Mouse (Mus musculus) hindbrain, embryonic 16.5 days (tissue): Measurements from ENCODE around the gene Nisch. TPM values are rescaled to one million over a fixed set of nuclear protein-coding genes. Genes with fewer than 3 reads are reported as not detected.
A peak's percentile ranks its signal among the peaks of the same experiment; 100 is the strongest.

Source experiments
- ATAC-seq: fragments of 200-750 bp; cut with Nextera tagmentation; 2 replicates; pipeline ENCODE4 v1.8.0; 2017; ENCODE audit warnings: moderate TSS enrichment, moderate library complexity
- H3K27ac ChIP-seq: fragments of 300-500 bp; sonication (generic); 2 replicates; pipeline ENCODE4 v1.5.1; 2014; ENCODE audit warnings: low read depth, mild to moderate bottlenecking, control low read depth, low read length, moderate library complexity
- H3K27me3 ChIP-seq: fragments of 300-500 bp; sonication (generic); replicated peaks from 2 replicates; pipeline ENCODE4 v1.6.1; 2014; ENCODE audit warnings: low read length; ENCODE audit not compliant: control insufficient read depth, insufficient read depth
- H3K36me3 ChIP-seq: fragments of 300-500 bp; sonication (generic); 2 replicates; pipeline ENCODE4 v1.6.1; 2014; ENCODE audit warnings: mild to moderate bottlenecking, low read length, moderate library complexity, mixed read lengths; ENCODE audit not compliant: control insufficient read depth, insufficient read depth
- H3K4me1 ChIP-seq: fragments of 300-500 bp; sonication (generic); 2 replicates; pipeline ENCODE4 v1.6.1; 2014; ENCODE audit warnings: low read depth, low read length; ENCODE audit not compliant: control insufficient read depth, insufficient read depth
- H3K4me2 ChIP-seq: fragments of 300-500 bp; sonication (generic); 2 replicates; pipeline ENCODE4 v1.6.1; 2014; ENCODE audit warnings: mild to moderate bottlenecking, low read length, control low read depth, moderate library complexity
- H3K4me3 ChIP-seq: fragments of 300-500 bp; sonication (generic); 2 replicates; pipeline ENCODE4 v1.5.1; 2014; ENCODE audit warnings: mild to moderate bottlenecking, low read length, control low read depth, moderate library complexity
- H3K9ac ChIP-seq: fragments of 300-500 bp; sonication (generic); 2 replicates; pipeline ENCODE4 v1.6.1; 2014; ENCODE audit warnings: low read depth, mild to moderate bottlenecking, control low read depth, low read length, moderate library complexity
- H3K9me3 ChIP-seq: fragments of 300-500 bp; sonication (generic); 2 replicates; pipeline ENCODE4 v1.6.1; 2014; ENCODE audit warnings: mild to moderate bottlenecking, low read length, moderate library complexity; ENCODE audit not compliant: control insufficient read depth
- WGBS: fragments of 180-500 bp; shearing (Covaris S2); extraction: QIAGEN DNeasy Blood & Tissue Kit; methylation state at CpG from one replicate; pipeline ENCODE4 v1.1.7; 2014; 5-methylcytosine and 5-hydroxymethylcytosine counted together
- polyA plus RNA-seq: library from polyadenylated mRNA; unstranded; fragments of >200 nt; fragmentation: Nextera tagmentation; extraction: Ambion mirVana; gene quantifications from 2 replicates; pipeline ENCODE4 v1.2.1, GENCODE M21; 2015

Nisch gene
- polyA plus RNA-seq, 1 experiment from 2014 or later, result 304 TPM

DNA sequence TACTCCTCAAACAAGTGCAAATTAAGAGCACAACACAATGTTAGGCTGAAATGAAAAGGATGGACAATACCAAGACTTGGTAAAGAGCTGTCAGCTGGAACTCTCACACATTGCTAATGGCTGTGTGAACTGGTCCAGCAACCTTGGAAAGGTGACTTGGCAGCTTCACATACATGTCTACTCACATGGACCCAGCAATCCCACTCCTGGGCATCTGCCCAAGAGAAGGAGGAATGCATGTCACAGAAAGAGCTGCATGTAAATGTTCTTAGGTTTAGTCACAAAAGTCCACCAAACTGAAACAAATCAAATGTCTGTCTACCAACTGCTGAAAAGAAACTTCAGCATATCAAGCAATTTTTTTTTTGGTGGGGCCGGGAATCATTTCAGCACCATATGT, 29.2 kb upstream of the Nisch start:
- no peak overlapping the region for H3K4me2 ChIP-seq
- no peak overlapping the region for H3K27ac ChIP-seq
- WGBS, result 89% methylated on average over 1 of the region's 1 CpGs
- no peaks in the 10 kb centered on the region; the same call in 1 of the 2 replicates for H3K4me1 ChIP-seq
- H3K36me3 ChIP-seq, result no peaks in the 10 kb centered on the region
- H3K27me3 ChIP-seq, result no peaks in the 10 kb centered on the region
- no peak for ATAC-seq
- no peak overlapping the region for H3K4me3 ChIP-seq
- H3K9me3 ChIP-seq, result no peaks in the 10 kb centered on the region
- H3K9ac ChIP-seq, result no peak overlapping the region

DNA sequence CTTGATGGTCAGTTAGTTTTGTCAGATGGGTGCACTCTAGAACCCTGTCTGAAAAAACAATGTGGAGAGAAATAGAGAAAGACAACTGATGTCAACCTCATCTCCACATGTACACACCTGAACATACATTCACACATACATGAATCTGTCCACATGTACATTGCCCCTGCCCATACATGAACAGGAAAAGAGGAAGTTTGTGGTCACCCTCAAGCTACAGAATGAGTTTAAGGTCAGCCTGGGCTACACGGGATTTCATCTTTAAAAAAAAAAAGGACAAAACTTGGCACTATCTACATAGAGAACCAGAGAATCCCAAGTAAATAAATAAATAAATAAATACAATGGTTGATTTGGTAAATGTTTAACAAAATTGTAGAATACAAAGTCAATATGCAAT, 28.0 kb upstream of the Nisch start:
- no peak overlapping the region for H3K4me2 ChIP-seq
- WGBS, result 69% methylated on average over 1 of the region's 1 CpGs
- H3K27ac ChIP-seq, result no peak overlapping the region
- no peaks in the 10 kb centered on the region for H3K9me3 ChIP-seq
- H3K27me3 ChIP-seq, result no peaks in the 10 kb centered on the region
- ATAC-seq, result no peak
- no peaks in the 10 kb centered on the region for H3K36me3 ChIP-seq
- H3K4me1 ChIP-seq, result no peaks in the 10 kb centered on the region
- H3K4me3 ChIP-seq, result no peak overlapping the region
- H3K9ac ChIP-seq, result no peak overlapping the region

DNA sequence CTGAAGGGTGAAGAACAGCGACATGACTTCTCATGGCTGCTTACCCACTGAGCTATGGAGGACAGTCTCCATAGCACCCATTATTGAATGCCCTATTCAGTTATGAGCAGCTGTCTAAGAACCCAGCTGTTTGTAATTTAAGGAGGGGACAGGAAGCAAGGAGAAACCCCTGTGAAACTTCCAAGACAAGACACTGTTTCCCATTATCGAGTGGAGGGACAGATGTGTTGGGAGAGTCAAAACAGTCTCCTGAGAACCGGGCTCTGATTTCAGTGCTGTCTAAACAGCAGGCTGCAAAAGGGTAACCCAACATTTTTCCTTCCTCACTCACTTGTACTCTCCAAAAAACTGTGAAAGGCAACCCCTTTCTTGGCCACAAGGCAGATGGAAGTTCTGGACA, 23.8 kb upstream of the Nisch start:
- no peak for ATAC-seq
- Histone ChIP-seq H3K4me1 (no peaks in the 10 kb centered on the region), H3K27me3 (no peaks in the 10 kb centered on the region), H3K36me3 (no peaks in the 10 kb centered on the region), H3K27ac (no peak overlapping the region), H3K4me3 (no peak overlapping the region), H3K4me2 (no peak overlapping the region), H3K9ac (no peak overlapping the region), H3K9me3 (no peaks in the 10 kb centered on the region)
- WGBS, result 74% methylated on average over 3 of the region's 3 CpGs

DNA sequence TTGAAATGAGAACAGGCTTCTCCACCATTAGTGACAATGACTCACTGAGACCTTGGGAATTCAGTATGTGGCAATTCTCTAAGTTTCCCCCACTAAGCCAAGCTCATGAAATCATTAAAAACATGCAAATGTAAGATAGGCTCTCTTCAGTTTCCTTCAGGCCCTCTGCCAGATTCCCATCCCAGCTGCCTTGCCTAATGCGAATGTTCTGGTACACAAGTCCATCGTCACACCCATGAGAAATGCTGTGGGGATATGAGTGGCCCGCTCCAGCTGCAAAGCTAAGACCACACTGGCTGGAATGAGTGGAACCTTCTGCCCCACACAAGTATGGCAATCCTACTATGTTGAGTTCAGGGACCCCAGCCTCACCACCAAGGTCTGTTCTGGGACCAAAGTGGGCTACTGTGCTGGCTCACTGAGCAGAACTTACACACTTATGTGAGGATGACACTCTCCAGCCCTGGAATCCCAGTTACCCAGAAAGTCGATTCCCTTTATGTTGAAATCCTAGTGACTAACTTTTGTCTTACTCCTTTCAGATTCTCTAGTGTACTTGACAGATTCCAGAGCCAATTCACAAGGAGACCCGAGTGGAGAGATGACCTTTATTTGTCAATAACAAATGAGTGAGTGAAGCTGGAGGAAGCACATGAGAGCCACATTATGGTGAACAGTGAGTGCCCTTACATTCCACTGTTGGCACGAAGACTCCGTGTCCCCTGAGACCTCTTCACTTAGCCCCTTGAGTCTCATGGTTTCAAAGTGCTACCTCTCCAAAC, 20.5 kb upstream of the Nisch start:
- 83% methylated on average over 7 of the region's 7 CpGs for WGBS
- no peaks in the 10 kb centered on the region for H3K4me1 ChIP-seq
- H3K9me3 ChIP-seq, result no peaks in the 10 kb centered on the region
- ATAC-seq, result no peak
- no peaks in the 10 kb centered on the region for H3K27me3 ChIP-seq
- no peak overlapping the region for H3K9ac ChIP-seq
- no peak overlapping the region for H3K4me2 ChIP-seq
- no peaks in the 10 kb centered on the region for H3K36me3 ChIP-seq
- H3K4me3 ChIP-seq, result no peak overlapping the region
- H3K27ac ChIP-seq, result no peak overlapping the region

DNA sequence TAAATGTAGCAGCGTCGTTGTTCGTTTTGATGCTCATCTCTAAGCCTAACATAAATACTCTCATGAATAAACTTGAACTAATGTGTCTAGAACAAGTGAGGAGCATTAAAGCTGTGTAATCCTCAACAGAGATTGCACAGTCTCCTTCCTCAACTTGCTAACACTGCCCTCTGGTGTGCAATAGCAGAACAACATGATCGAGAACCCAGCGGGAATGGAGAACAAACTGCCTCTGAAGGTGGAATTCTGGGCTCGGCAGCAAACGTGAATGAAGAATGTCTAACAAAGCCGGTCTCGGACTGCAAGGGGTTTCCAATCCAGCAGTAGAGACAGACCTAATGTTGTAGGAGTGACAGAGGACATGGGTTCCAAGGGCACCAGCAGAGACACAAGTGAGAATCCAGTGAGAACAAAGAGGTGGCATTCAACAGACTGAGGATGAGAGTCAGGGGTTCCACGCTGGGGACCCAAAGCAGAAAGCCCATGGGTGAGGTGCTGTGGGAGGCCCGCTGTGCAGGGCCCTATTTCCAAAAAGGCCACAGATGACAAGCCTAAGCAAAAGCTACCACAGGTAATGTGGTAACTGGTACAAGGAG, 17.3 kb upstream of the Nisch start:
- Histone ChIP-seq H3K9me3 (no peaks in the 10 kb centered on the region), H3K4me1 (no peaks in the 10 kb centered on the region), H3K9ac (peak overlapping the region; percentile 25; the same call in 1 of the 2 replicates), H3K36me3 (no peaks in the 10 kb centered on the region), H3K4me3 (no peak overlapping the region), H3K4me2 (peak overlapping the region; percentile 29), H3K27me3 (no peaks in the 10 kb centered on the region), H3K27ac (no peak overlapping the region)
- ATAC-seq, result 0 out of 2 replicates have a peak, but pooled peaks have one; percentile 30
- WGBS, result 20% methylated on average over 11 of the region's 11 CpGs

DNA sequence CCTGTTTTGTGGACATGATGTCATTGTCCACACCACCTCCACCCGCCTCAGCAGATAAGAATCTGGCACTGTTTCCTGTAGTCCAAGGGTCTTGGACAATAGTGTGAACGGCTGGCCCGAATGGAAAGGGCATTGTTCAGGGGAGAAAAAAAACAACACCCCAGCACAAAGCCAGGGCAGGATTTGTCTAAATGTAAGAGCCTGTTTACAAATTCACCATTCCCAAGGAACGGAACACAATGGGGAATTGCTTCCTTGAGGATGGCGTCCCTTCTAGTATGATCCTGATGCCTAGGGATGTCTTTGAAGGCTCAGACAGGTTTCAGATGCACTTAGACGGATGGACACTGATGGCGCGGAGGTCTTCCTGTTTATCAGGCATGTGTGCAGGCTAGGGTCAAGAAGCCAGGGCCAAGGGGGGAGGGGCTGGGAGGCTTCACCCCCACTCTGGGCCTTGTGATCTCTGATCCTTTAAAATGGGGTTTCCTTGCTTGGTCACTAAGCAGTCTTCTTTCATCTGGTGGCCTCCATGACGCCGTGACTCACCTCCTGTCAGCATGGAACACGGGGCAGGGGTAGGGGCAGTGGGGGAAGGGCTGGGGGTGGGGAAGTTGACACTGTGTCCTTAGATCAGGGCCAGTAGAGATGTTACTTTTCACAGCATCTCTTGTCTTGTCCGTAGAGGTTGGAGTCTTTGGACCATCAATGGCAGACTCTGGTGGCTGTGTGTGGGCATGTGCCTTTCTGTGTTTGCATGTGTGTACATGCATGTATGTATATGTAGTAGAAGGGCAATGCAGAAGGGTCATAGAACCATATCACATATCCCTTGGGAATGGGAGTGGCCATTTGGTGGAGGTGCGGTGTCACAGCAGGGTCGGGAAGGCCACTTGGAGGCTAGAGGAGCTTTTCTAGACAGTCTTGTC, 16.6 kb upstream of the Nisch start:
- ATAC-seq, result 0 out of 2 replicates have a peak, but pooled peaks have one; percentile 24
- Histone ChIP-seq H3K36me3 (no peaks in the 10 kb centered on the region), H3K9ac (no peak overlapping the region), H3K9me3 (no peaks in the 10 kb centered on the region), H3K27me3 (no peaks in the 10 kb centered on the region), H3K4me1 (no peaks in the 10 kb centered on the region), H3K4me3 (no peak overlapping the region), H3K27ac (no peak overlapping the region), H3K4me2 (no peak overlapping the region)
- WGBS, result 86% methylated on average over 14 of the region's 14 CpGs

DNA sequence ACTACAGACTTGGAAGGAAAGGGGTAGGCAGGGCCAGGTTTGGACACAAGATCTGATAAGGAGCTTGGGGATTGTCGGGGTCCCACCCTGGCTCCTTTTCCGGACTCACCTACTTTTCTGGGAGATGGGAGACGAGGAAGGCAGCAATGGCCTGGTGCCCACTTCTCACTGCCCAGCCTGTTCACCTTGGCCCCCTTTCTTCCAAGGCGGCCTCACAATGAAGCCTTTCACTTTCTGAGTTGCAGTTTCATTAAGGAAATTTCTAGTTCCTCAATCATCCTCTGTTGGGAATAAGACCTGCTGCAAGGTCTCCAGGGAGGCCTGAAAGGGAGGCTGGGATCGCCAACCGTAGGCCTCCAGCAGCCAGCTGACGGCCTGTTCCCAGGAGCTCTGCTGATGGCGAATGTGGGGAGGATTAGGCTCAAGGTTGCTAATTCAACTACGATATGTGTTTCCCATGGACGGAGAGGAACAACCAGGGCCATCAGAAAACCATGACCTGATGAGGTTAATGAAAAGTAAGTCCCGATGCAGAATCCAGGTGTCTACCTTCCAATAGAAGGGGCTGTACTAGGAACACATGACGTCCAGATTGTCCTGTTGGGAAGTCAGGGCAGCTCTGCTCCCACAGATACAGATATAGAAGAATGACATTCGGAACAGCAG, 15.8 kb upstream of the Nisch start:
- H3K4me1 ChIP-seq, result no peaks in the 10 kb centered on the region
- H3K27me3 ChIP-seq, result no peaks in the 10 kb centered on the region
- H3K9me3 ChIP-seq, result no peaks in the 10 kb centered on the region
- no peak overlapping the region for H3K4me3 ChIP-seq
- no peak overlapping the region for H3K9ac ChIP-seq
- no peaks in the 10 kb centered on the region for H3K36me3 ChIP-seq
- WGBS, result 84% methylated on average over 13 of the region's 13 CpGs
- no peak overlapping the region for H3K4me2 ChIP-seq
- ATAC-seq, result no peak
- H3K27ac ChIP-seq, result no peak overlapping the region

DNA sequence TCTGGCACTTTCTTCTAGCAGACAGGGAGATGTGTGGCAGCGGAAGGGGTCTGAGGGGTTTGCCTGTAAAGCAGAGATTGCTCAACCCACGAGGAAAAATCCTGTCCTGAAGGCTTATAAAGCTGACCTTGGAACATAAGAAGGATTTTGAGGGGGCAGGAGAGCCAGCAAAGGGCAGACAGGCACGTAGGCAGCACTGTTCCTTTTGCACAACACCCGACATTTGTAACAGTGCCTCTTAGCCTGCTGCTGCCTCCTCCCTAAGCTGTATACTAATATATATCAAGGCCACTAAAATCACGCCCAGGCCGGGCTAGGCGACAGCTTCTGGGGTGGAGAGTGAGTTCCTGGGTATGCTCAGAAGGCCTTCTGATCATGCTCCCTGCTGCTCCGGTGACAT, 13.7 kb upstream of the Nisch start:
- ATAC-seq, result no peak
- Histone ChIP-seq H3K9ac (no peak overlapping the region), H3K36me3 (no peaks in the 10 kb centered on the region), H3K27me3 (no peaks in the 10 kb centered on the region), H3K9me3 (no peaks in the 10 kb centered on the region), H3K27ac (no peak overlapping the region), H3K4me3 (no peak overlapping the region), H3K4me2 (no peak overlapping the region), H3K4me1 (no peaks in the 10 kb centered on the region)
- 79% methylated on average over 8 of the region's 8 CpGs for WGBS
